Mouse (Mus musculus) urinary bladder, adult 18-20 months (tissue): ENCODE results near the gene Lrrc46.

Experiments used
- DNase-seq, 2 experiments: peaks; one replicate each; pipeline ENCODE4 v3.0.0; 2022; ENCODE audit warnings: low spot score in 2 of 2, mixed read lengths in 2 of 2

The Lrrc46 gene

DNA sequence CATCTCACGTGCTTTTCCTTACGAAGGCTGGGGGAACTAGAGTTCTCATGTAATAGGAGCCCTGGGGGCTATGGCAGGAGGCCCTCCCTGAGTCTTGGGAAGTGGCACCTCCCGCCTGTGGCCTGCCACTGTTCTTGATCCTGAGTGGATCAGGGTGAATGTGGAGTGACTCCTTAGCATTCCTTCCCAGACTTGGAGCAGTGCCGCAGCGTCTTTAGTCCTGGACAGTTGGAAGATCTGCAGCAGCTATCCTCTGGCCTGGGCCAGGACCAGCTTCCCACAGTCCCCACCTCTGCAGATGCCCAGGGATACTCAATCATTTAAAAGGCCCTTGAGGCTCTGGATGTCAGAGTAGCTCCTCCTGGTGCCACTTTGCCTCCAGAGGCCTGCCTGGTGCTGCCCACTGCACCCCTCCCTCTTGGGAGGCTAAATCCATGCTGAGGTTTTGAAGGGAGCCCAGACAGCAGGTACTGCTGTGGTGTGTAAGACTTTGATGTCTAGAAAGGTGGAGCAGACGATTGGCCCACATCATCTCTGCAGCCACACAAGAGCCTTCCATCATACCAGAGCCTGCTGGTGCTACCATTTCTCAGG, 8.4 kb upstream of the Lrrc46 start:
- no peak for DNase-seq

GRCm38 (mm10) chr11:97048090-97048650, 7.0 kb upstream of the Lrrc46 start:
- no peak for DNase-seq

DNA sequence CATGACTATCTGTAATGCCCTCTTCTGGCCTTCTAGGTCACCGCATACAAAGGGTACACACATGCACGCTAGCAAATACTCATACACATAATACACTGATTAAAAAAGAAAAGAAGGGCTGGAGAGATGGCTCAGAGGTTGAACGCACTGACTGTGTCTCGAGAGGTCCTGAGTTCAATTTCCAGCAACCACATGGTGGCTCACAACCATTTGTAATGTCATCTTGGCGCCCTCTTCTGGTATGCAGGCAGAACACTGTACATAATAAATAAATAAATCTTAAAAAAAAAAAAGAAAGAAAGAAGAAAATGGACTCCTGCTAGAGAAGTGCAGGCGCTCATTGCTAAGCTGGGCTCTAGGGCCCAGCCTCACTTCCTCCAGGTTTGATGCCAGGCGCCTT, 4.7 kb upstream of the Lrrc46 start:
- DNase-seq = no peak

DNA sequence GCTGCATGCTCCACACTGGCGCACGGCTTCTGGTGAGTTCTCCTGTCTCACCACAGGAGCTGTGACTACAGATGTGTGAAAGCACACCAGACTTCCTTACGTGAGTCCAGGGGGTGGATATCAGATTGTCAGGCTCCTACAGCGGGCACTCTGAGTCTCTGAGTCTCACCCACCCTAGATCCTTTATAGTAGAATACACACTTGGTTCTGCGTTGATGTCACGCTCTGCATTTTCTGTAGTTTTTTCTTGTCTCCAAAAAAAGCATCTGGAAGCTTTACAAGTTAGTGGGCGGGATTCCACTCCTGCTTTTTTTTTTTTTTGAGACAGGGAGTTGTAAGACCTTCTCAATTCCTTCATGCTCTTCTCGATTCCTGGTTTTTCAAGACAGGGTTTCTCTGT, 3.7 kb upstream of the Lrrc46 start:
- no peak for DNase-seq

DNA sequence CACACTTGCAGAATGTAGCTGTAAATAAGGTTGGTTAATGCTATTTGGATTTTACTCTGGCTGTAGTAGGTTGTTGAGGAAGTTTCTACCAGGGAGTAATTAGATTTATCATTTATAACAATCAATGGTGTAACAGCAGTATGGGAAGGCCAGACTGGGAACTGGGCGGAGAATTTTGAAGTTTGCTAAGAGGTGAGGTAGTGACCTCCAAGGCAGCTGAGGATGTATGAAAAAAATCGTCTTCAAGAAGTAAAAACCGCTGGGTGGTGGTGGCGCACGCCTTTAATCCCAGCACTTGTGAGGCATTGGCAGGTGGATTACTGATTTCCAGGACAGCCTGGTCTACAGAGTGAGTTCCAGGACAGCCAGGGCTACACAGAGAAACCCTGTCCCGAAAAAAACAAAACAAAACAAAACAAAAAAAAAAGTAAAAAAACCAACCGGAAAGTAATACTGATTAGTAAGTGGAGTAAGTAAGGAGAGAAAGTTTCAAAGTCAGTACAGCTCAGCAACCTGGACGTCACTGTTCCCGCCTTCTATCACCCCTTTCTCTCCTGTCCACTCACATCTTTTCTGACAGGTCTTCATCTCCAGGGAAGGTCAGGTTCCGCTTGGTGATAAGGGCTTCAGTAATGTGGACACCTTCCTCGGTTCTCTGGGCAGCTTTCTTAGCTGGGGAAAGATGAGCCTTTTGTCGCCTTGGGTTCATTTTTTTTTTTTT, 746 bp downstream of the Lrrc46 start:
- no peak for DNase-seq

GRCm38 (mm10) chr11:97038881-97039280, 2.3 kb downstream of the Lrrc46 start:
- no peak for DNase-seq

- no peak for DNase-seq
These were observed 5.1 kb downstream of the Lrrc46 start for GRCm38 (mm10) chr11:97036141-97036540.

- no peak for DNase-seq
These were observed 7.4 kb downstream of the Lrrc46 start for GRCm38 (mm10) chr11:97033781-97034180.

DNA sequence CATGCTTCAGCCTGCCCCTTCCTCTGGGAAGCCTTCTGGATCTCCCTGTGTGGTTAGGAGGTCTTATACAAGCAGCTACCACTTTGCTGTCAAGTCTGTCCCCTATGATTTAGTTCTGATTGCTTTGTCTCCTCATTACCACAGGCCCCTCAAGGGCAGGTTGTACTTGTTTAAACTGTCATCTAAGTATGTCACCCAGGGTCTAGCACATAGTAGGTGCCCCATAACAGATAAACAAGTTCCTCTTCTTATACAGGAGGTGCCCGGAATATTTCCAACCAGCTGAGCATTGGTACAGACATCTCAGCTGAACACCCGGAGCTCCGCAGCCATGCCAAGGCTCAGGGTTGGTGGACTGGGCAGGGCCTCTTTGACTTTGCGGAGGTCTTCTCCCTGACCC, 8.7 kb downstream of the Lrrc46 start:
- DNase-seq = no peak

GRCm38 (mm10) chr11:97031977-97032376, 9.2 kb downstream of the Lrrc46 start:
- DNase-seq = no peak

GRCm38 (mm10) chr11:97030426-97030825, 10.8 kb downstream of the Lrrc46 start:
- DNase-seq = no peak

DNA sequence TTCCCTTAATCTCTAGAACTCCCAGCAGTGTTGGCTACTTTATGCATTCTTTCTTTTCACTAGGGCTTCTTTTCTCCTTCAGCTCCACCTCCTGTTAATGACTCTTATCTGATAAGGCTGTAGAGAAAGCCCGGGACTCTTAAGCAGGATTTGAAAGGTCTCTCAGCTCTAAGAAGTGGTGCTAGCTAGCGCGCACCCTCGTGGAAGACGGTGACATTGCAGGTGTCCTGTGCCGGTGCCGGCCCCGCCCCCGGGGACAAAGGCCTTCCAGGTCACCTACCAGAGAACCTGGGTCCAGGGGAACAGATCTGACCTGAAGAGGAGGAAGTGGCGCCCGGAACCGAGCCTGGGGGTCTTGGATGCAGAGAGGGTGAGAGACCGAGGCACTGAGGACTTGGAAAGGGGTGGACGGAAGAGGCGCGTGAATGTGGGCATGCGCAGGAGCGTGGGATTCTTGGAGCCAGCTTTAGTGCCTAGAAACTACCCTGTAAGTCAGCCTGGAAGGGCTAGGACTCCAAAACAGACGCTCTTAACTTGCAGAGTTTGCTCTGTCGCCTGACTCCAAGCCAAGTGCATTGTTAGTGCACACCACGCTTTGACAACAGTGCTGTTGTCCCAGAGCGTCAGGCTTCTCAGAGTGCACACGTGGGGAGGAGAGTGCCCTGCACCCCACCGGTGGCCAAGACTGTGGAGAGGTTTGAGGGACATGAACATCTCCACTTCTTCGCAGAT, 11.4 kb downstream of the Lrrc46 start, which contains the start of gene Scrn2:
Gene Scrn2, plus strand, starts transcription at position 253 of the 732 bp plus-strand sequence.
- DNase-seq = peak; percentile 69 to 92

DNA sequence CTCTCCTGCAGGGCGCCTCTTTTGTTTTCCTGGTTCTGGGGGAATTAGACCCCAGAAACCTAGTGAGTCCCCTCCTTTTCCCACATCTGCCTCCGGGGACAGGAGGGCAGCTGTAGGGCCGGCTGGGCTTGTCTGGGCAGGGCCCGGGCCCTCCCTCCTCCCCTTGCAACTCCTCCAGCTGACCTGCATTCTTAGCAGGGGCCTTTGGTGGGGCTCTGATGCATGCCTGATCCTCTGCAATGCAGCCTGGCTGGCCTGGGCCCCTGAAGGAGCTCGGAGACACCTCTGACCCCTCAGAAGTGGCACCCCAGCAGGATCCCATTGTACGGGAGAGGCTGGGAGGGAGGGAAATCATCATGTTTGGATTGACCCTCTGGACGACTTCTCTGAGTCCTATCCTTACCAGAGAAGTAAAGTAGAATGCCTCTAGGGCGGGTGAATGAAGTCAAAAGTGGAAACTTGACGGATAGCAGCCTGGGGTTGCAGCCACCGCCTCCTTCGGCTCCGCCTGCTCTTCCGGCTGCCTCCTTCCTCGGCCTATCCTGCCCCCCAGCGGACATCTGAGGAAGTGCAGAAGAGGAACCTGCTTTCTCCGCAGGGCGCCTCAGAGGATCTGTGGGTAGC, 15.4 kb downstream of the Lrrc46 start:
- peak; percentile 68 to 74 for DNase-seq

GRCm38 (mm10) chr11:97024977-97025376, 16.2 kb downstream of the Lrrc46 start:
- DNase-seq = peak; percentile 57 to 65

DNA sequence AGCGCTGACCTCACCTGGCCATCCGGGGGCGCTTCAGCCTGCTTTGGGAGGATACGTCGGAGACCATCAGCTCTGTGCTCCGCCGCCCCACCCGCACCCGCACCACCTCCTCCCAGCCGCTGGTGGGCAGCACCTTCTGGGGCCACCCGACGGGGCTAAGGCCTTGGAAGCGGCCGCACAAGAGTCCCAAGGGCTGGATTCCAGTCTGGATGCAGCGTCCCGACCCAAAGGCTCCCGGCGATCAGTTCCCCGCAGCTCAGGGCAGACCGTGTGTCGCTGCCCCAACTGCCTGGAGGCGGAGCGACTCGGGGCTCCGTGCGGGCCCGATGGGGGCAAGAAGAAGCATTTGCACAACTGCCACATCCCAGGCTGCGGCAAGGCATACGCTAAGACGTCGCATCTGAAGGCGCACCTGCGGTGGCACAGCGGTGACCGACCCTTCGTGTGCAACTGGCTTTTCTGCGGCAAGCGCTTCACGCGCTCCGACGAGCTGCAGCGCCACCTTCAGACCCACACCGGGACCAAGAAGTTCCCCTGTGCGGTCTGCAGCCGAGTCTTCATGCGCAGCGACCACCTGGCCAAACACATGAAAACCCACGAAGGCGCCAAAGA, 19.2 kb downstream of the Lrrc46 start:
- peak; percentile 26 to 67 for DNase-seq

DNA sequence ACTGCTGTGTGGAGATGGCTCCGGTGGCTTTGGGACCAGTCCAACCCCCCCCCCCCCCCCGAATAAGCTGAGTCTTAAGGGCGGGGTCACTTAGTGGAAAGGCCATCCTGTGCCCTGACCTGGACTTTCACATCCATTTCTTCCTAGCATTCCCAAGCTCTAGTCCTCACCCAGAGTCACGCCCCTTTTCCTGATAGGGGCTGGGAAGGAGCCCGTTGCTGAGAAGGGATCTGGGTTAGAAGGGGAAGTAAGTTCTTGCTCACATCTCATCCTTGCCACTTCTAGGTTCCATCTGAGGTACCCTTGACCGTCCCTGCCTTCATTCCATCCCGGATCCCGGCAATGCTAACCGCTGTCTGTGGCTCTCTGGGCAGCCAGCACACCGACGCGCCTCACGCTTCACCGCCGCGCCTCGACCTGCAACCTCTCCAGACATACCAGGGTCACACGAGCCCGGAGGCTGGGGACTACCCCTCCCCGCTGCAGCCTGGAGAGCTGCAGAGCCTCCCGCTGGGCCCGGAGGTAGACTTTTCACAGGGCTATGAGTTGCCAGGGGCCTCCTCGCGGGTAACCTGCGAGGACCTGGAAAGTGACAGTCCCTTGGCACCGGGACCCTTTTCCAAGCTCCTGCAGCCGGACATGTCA, 20.0 kb downstream of the Lrrc46 start:
- peak in 1 of 2 experiments; percentile 25 for DNase-seq

GRCm38 (mm10) chr11:97019345-97019708, 21.9 kb downstream of the Lrrc46 start:
- no peak for DNase-seq

DNA sequence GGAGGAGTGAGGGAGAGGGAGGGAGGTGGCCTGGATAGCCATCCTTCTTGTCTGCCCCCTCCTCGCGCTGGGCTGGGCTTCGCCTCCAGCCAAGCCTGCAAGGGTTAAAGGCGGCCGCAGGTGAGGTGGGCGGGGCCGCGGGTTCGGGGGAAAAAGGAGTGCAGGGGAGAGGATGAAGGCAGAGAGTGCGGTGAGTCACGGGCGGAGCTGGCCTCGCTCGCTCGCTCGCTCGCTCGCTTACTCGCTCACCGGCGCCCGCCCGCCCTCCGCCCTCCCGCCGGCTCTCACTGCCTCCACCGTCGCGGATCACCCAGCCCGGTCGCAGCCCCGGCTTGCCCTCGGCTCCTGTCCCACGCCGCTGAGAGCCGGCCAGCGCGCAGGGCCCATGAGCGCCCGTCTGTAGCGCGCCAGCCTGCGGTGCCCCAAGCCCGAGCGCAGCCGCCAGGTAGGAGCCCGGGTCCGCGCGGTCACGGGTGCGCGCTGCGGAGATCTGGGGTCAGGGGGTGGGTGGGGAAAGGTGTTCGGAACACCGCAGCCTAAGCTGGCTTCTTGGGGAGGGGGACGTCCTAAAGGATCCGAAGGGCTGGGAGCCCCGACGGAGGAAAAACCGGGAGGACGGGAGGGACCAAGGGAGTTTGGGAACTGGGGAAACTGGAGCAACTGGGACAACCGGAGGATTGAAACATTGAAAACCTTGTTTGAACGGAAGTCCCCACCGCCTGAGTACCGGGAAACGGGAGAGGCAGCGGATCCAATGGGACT, 22.4 kb downstream of the Lrrc46 start:
- peak; percentile 67 to 73 for DNase-seq

GRCm38 (mm10) chr11:97017696-97018582, 23.3 kb downstream of the Lrrc46 start:
- DNase-seq = peak in 1 of 2 experiments; percentile 45
